Mouse (Mus musculus) left cerebral cortex, adult 11 months (tissue): ENCODE data around the gene Ltbp2.

Source experiments
- DNase-seq: peaks from one replicate; pipeline ENCODE4 v3.0.0; 2022; ENCODE audit warnings: low spot score

Ltbp2 gene

GRCm38 (mm10) chr12:84880091-84880490, 3.8 kb upstream of the Ltbp2 start:
- DNase-seq: no peak

GRCm38 (mm10) chr12:84875761-84876480, 411 bp downstream of the Ltbp2 start:
- no peak for DNase-seq

- no peak for DNase-seq
Measured at GRCm38 (mm10) chr12:84873434-84873833, 2.9 kb downstream of the Ltbp2 start.

- DNase-seq: no peak
Measured at GRCm38 (mm10) chr12:84872310-84872709, 4.0 kb downstream of the Ltbp2 start.

GRCm38 (mm10) chr12:84865431-84865830, 10.9 kb downstream of the Ltbp2 start:
- no peak for DNase-seq

GRCm38 (mm10) chr12:84864801-84865200, 11.5 kb downstream of the Ltbp2 start:
- no peak for DNase-seq

GRCm38 (mm10) chr12:84863196-84863595, 13.1 kb downstream of the Ltbp2 start:
- DNase-seq: no peak

- no peak for DNase-seq
Measured at GRCm38 (mm10) chr12:84862136-84862910, 14.0 kb downstream of the Ltbp2 start.

GRCm38 (mm10) chr12:84858149-84859113, 17.9 kb downstream of the Ltbp2 start:
- no peak for DNase-seq

GRCm38 (mm10) chr12:84857706-84858105, 18.6 kb downstream of the Ltbp2 start:
- DNase-seq: no peak

- no peak for DNase-seq
Measured at GRCm38 (mm10) chr12:84856532-84856931, 19.8 kb downstream of the Ltbp2 start.

- DNase-seq: no peak
Measured at GRCm38 (mm10) chr12:84855084-84855625, 21.2 kb downstream of the Ltbp2 start.

- no peak for DNase-seq
Measured at GRCm38 (mm10) chr12:84854392-84855033, 21.8 kb downstream of the Ltbp2 start.

GRCm38 (mm10) chr12:84851403-84852040, 24.8 kb downstream of the Ltbp2 start:
- no peak for DNase-seq

- no peak for DNase-seq
Measured at GRCm38 (mm10) chr12:84847882-84848281, 28.4 kb downstream of the Ltbp2 start.

- no peak for DNase-seq
Measured at GRCm38 (mm10) chr12:84847480-84847879, 28.9 kb downstream of the Ltbp2 start.

GRCm38 (mm10) chr12:84846594-84847014, 29.7 kb downstream of the Ltbp2 start:
- no peak for DNase-seq

- no peak for DNase-seq
Measured at GRCm38 (mm10) chr12:84842706-84843105, 33.6 kb downstream of the Ltbp2 start.

- no peak for DNase-seq
Measured at GRCm38 (mm10) chr12:84841158-84842140, 34.9 kb downstream of the Ltbp2 start.

- DNase-seq: no peak
Measured at GRCm38 (mm10) chr12:84840734-84841133, 35.6 kb downstream of the Ltbp2 start.
